Mouse (Mus musculus): ENCODE results near the gene Slc38a4. TPM values are rescaled to one million over a fixed set of nuclear protein-coding genes. Genes with fewer than 3 reads are reported as not detected.

Gene Slc38a4
- polyA plus RNA-seq, 1 experiment from 2014 or later = 2.8 TPM

GRCm38 (mm10) chr15:97059071-97060041, 3.6 kb upstream of the Slc38a4 start:
- no peaks in the 10 kb centered on the region for H3K36me3 ChIP-seq (ENCODE audit: control insufficient read depth, insufficient read depth, low read length)
- WGBS = 91% methylated on average over 24 of the region's 24 CpGs
- no peak for ATAC-seq
- no peaks in the 10 kb centered on the region for H3K27me3 ChIP-seq (replicated peaks; ENCODE audit: control insufficient read depth, insufficient read depth, low read length)
- peaks cover 3% of the 10 kb centered on the region; the same call in 1 of the 2 replicates for H3K4me1 ChIP-seq (ENCODE audit: control insufficient read depth, insufficient read depth, low read depth, low read length)
- H3K9me3 ChIP-seq (ENCODE audit: control insufficient read depth, low read length) = peaks cover 8% of the 10 kb centered on the region
- H3K9ac ChIP-seq (ENCODE audit: low read depth, low read length) = no peak overlapping the region
- no peak overlapping the region for H3K4me2 ChIP-seq (ENCODE audit: low read length)
- no peak overlapping the region for H3K27ac ChIP-seq (ENCODE audit: low read depth, low read length)
- H3K4me3 ChIP-seq (ENCODE audit: low read length) = no peak overlapping the region

- no peak overlapping the region for H3K27ac ChIP-seq (ENCODE audit: low read depth, low read length)
- H3K36me3 ChIP-seq (ENCODE audit: control insufficient read depth, insufficient read depth, low read length) = no peaks in the 10 kb centered on the region
- no peaks in the 10 kb centered on the region for H3K27me3 ChIP-seq (replicated peaks; ENCODE audit: control insufficient read depth, insufficient read depth, low read length)
- peaks cover 8% of the 10 kb centered on the region for H3K9me3 ChIP-seq (ENCODE audit: control insufficient read depth, low read length)
- peak overlapping the region; percentile 68 for H3K4me2 ChIP-seq (ENCODE audit: low read length)
- ATAC-seq = no peak
- H3K4me3 ChIP-seq (ENCODE audit: low read length) = peak overlapping the region; percentile 40
- peaks cover 3% of the 10 kb centered on the region; the same call in 1 of the 2 replicates for H3K4me1 ChIP-seq (ENCODE audit: control insufficient read depth, insufficient read depth, low read depth, low read length)
- WGBS = 49% methylated on average over 31 of the region's 31 CpGs
- H3K9ac ChIP-seq (ENCODE audit: low read depth, low read length) = peak overlapping the region; percentile 31
Observed at GRCm38 (mm10) chr15:97054767-97055489, 828 bp downstream of the Slc38a4 start.

GRCm38 (mm10) chr15:97054131-97054530, 1.6 kb downstream of the Slc38a4 start:
- H3K4me3 ChIP-seq (ENCODE audit: low read length) = peak overlapping the region; percentile 40
- 68% methylated on average over 15 of the region's 15 CpGs for WGBS
- peak overlapping the region; percentile 68 for H3K4me2 ChIP-seq (ENCODE audit: low read length)
- no peaks in the 10 kb centered on the region for H3K27me3 ChIP-seq (replicated peaks; ENCODE audit: control insufficient read depth, insufficient read depth, low read length)
- H3K27ac ChIP-seq (ENCODE audit: low read depth, low read length) = no peak overlapping the region
- no peaks in the 10 kb centered on the region for H3K36me3 ChIP-seq (ENCODE audit: control insufficient read depth, insufficient read depth, low read length)
- peaks cover 3% of the 10 kb centered on the region; the same call in 1 of the 2 replicates for H3K4me1 ChIP-seq (ENCODE audit: control insufficient read depth, insufficient read depth, low read depth, low read length)
- no peak overlapping the region; the same call in 1 of the 2 replicates for H3K9ac ChIP-seq (ENCODE audit: low read depth, low read length)
- peaks cover 8% of the 10 kb centered on the region for H3K9me3 ChIP-seq (ENCODE audit: control insufficient read depth, low read length)
- no peak for ATAC-seq

- Histone ChIP-seq H3K4me3 (ENCODE audit: low read length) (no peak overlapping the region), H3K9me3 (ENCODE audit: control insufficient read depth, low read length) (peaks cover 8% of the 10 kb centered on the region), H3K27me3 (replicated peaks; ENCODE audit: control insufficient read depth, insufficient read depth, low read length) (no peaks in the 10 kb centered on the region), H3K9ac (ENCODE audit: low read depth, low read length) (no peak overlapping the region), H3K4me1 (ENCODE audit: control insufficient read depth, insufficient read depth, low read depth, low read length) (peaks cover 3% of the 10 kb centered on the region; the same call in 1 of the 2 replicates), H3K4me2 (ENCODE audit: low read length) (no peak overlapping the region), H3K36me3 (ENCODE audit: control insufficient read depth, insufficient read depth, low read length) (no peaks in the 10 kb centered on the region), H3K27ac (ENCODE audit: low read depth, low read length) (no peak overlapping the region)
- no peak for ATAC-seq
- WGBS = 75% methylated on average over 12 of the region's 12 CpGs
Observed at GRCm38 (mm10) chr15:97050436-97050835, 5.3 kb downstream of the Slc38a4 start.

GRCm38 (mm10) chr15:97050011-97050410, 5.7 kb downstream of the Slc38a4 start:
- H3K36me3 ChIP-seq (ENCODE audit: control insufficient read depth, insufficient read depth, low read length) = no peaks in the 10 kb centered on the region
- H3K9me3 ChIP-seq (ENCODE audit: control insufficient read depth, low read length) = peaks cover 6% of the 10 kb centered on the region
- ATAC-seq = no peak
- H3K4me3 ChIP-seq (ENCODE audit: low read length) = no peak overlapping the region
- WGBS = 68% methylated on average over 10 of the region's 10 CpGs
- no peaks in the 10 kb centered on the region for H3K27me3 ChIP-seq (replicated peaks; ENCODE audit: control insufficient read depth, insufficient read depth, low read length)
- no peak overlapping the region for H3K27ac ChIP-seq (ENCODE audit: low read depth, low read length)
- no peak overlapping the region for H3K4me2 ChIP-seq (ENCODE audit: low read length)
- H3K9ac ChIP-seq (ENCODE audit: low read depth, low read length) = no peak overlapping the region
- H3K4me1 ChIP-seq (ENCODE audit: control insufficient read depth, insufficient read depth, low read depth, low read length) = peaks cover 3% of the 10 kb centered on the region; the same call in 1 of the 2 replicates

- H3K9me3 ChIP-seq (ENCODE audit: control insufficient read depth, low read length) = peaks cover under 1% of the 10 kb centered on the region; the same call in 1 of the 2 replicates
- no peak for ATAC-seq
- H3K4me1 ChIP-seq (ENCODE audit: control insufficient read depth, insufficient read depth, low read depth, low read length) = no peaks in the 10 kb centered on the region; the same call in 1 of the 2 replicates
- no peak overlapping the region for H3K4me2 ChIP-seq (ENCODE audit: low read length)
- H3K9ac ChIP-seq (ENCODE audit: low read depth, low read length) = no peak overlapping the region
- WGBS = 57% methylated on average over 11 of the region's 11 CpGs
- H3K27ac ChIP-seq (ENCODE audit: low read depth, low read length) = no peak overlapping the region
- H3K36me3 ChIP-seq (ENCODE audit: control insufficient read depth, insufficient read depth, low read length) = no peaks in the 10 kb centered on the region
- H3K27me3 ChIP-seq (replicated peaks; ENCODE audit: control insufficient read depth, insufficient read depth, low read length) = no peaks in the 10 kb centered on the region
- no peak overlapping the region for H3K4me3 ChIP-seq (ENCODE audit: low read length)
Observed at GRCm38 (mm10) chr15:97049281-97049841, 6.4 kb downstream of the Slc38a4 start.

GRCm38 (mm10) chr15:97048267-97048666, 7.5 kb downstream of the Slc38a4 start:
- ATAC-seq = no peak
- Histone ChIP-seq H3K36me3 (ENCODE audit: control insufficient read depth, insufficient read depth, low read length) (no peaks in the 10 kb centered on the region), H3K9ac (ENCODE audit: low read depth, low read length) (no peak overlapping the region), H3K9me3 (ENCODE audit: control insufficient read depth, low read length) (no peaks in the 10 kb centered on the region), H3K4me3 (ENCODE audit: low read length) (no peak overlapping the region), H3K4me2 (ENCODE audit: low read length) (no peak overlapping the region), H3K27me3 (replicated peaks; ENCODE audit: control insufficient read depth, insufficient read depth, low read length) (no peaks in the 10 kb centered on the region), H3K27ac (ENCODE audit: low read depth, low read length) (no peak overlapping the region), H3K4me1 (ENCODE audit: control insufficient read depth, insufficient read depth, low read depth, low read length) (no peaks in the 10 kb centered on the region)
- 90% methylated on average over 5 of the region's 5 CpGs for WGBS

GRCm38 (mm10) chr15:97043921-97044320, 11.8 kb downstream of the Slc38a4 start:
- no peaks in the 10 kb centered on the region for H3K4me1 ChIP-seq (ENCODE audit: control insufficient read depth, insufficient read depth, low read depth, low read length)
- 94% methylated on average over 13 of the region's 13 CpGs for WGBS
- no peak overlapping the region for H3K4me3 ChIP-seq (ENCODE audit: low read length)
- no peaks in the 10 kb centered on the region for H3K9me3 ChIP-seq (ENCODE audit: control insufficient read depth, low read length)
- no peak overlapping the region for H3K9ac ChIP-seq (ENCODE audit: low read depth, low read length)
- H3K36me3 ChIP-seq (ENCODE audit: control insufficient read depth, insufficient read depth, low read length) = no peaks in the 10 kb centered on the region
- no peaks in the 10 kb centered on the region for H3K27me3 ChIP-seq (replicated peaks; ENCODE audit: control insufficient read depth, insufficient read depth, low read length)
- ATAC-seq = no peak
- no peak overlapping the region for H3K27ac ChIP-seq (ENCODE audit: low read depth, low read length)
- H3K4me2 ChIP-seq (ENCODE audit: low read length) = no peak overlapping the region

Data from hindbrain, embryonic 16.5 days (tissue).